Mouse (Mus musculus) central nervous system, embryonic 11.5 days (tissue): ENCODE results near the gene Lnx2. TPM values are rescaled to one million over a fixed set of nuclear protein-coding genes. Genes with fewer than 3 reads are reported as not detected.

ENCODE experiments used
- polyA plus RNA-seq: library from polyadenylated mRNA; depleted of rRNA; stranded (reverse); fragments of >200 nt; gene quantifications from 2 replicates; pipeline ENCODE4 v1.2.3, GENCODE M21; 2012; rRNA removed

Gene Lnx2
- polyA plus RNA-seq = 7.1 and 7.3 TPM in 2 replicates

DNA sequence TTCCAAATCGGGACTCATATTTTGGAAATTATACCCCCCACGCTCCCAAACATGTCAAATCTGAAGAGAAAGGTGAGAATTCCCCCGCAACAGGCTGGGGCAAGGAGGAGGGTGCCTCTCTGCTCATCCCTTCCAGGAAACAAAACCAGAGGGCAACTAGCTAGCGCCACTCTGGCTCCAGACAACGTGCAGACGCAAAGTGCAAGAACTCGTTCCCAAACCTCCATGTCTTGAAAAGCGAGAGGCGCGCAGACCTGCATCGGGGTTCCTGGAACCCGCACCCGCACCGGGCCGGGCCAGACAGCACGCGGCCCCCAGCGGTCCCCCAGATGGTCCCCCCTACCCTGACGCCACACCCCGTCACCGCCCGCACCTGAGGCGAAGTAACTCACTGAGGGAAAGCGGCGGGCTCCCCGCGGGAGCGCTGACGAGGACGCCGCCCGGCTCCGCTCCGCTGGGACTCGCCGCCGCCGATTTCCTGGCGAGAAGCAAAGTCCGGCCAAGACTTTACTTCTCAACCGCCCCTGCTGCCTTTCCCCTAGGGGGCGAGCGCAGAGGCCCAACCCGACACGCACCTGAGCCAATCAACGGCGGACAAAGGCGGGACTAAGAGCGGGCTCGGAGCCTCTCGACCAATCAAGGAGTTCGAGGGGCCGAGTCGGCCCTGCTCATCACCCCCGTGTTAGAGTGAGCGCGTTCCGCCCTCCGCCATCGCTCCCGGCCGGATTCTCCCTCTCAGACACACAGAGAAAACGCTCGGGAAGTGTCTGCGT, at the start of gene Lnx2:
Gene Lnx2 (minus strand): TSS at position 561 of the 773 bp plus-strand sequence.

DNA sequence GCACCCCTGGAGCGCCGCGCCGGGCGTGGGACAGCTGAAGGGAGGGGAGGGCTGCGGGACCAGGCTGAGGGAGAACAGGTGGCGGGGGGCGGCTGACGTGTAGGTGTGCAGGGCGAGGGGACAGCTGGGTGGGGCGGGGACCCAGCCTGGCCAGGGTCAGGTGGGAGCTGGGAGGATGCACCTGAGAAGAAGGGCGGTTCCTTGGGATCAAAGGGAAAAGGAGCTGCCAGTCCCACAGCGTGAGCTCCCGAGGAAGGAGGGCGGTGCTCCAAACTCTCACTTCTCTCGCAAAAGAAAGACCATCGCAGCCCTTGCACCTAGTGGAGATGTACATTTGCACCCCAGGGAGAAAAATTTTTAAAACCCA, 396 bp upstream of the Lnx2 start, which contains the start of gene Polr1d:
Gene Polr1d (plus strand): TSS at position 252 of the 367 bp plus-strand sequence.

Other genes with a start within 250 kb of the Lnx2 start
- 748 and 1,344 TPM in 2 replicates for gene Rpl21, start 243.7 kb downstream of the Lnx2 start, polyA plus RNA-seq
- 9.0 and 10.7 TPM in 2 replicates for gene Rasl11a, start 231.5 kb downstream of the Lnx2 start, polyA plus RNA-seq
- 71.0 and 75.4 TPM in 2 replicates for gene Gtf3a, start 127.9 kb downstream of the Lnx2 start, polyA plus RNA-seq
- gene Mtif3, start 112.8 kb downstream of the Lnx2 start, polyA plus RNA-seq = 17.9 and 24.4 TPM in 2 replicates
- gene Polr1d, start 464 bp upstream of the Lnx2 start, polyA plus RNA-seq = 97.2 and 145 TPM in 2 replicates
- 8.2 and 16.4 TPM in 2 replicates for gene Gsx1, start 112.1 kb upstream of the Lnx2 start, polyA plus RNA-seq
- 0.14 and 0.18 TPM in 2 replicates for gene Pdx1, start 193.4 kb upstream of the Lnx2 start, polyA plus RNA-seq
- 0.06 and 0.17 TPM in 2 replicates for gene Cdx2, start 230.7 kb upstream of the Lnx2 start, polyA plus RNA-seq
- not detected in 2 replicates for gene Urad, start 245.9 kb upstream of the Lnx2 start, polyA plus RNA-seq